Mouse (Mus musculus): ENCODE measurements around the gene Tbxas1. TPM values are rescaled to one million over a fixed set of nuclear protein-coding genes. Genes with fewer than 3 reads are reported as not detected.
A peak's percentile ranks its signal among the peaks of the same experiment; 100 is the strongest.

Gene Tbxas1
- total and polyA plus RNA-seq, 3 experiments, result not detected

DNA sequence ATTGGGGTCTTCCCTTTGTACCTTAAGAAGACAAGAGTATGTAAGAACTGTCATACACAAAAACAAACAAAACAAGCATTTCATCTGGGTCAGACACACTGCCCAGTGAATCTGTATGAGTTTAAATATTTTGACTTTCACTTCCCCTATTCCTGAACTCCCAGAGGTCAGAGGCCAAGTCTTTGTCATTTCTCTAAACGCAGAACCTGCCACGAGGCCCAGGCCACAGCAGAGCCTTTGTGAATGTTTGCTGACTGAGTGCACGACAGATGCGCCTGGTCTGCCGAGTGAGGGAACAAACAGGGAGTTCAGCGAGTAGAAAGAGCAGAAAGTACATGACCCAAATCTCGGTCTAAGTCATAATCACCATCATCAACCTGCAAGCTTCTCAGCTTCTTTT lies 4.2 kb upstream of the Tbxas1 start:
- dilution Hi-C loops (cut with MboI; ENCODE audit: extremely low pct_ligation_motif_present, extremely low pct_unique_long_range_greater_than_20kb, low sequenced_read_pairs) (no loop called here), in situ Hi-C loops (cut with MboI; ENCODE audit: low pct_ligation_motif_present, low pct_unique_long_range_greater_than_20kb, low sequenced_read_pairs) (no loop called here)
- peak; percentile 73 for DNase-seq (ENCODE audit: extremely low read depth)
- H3K4me1 ChIP-seq (ENCODE audit: control insufficient read depth in 1 of 2, insufficient read depth in 2 of 2), result peaks cover 11 to 23% of the 10 kb centered on the region in 2 experiments
- TF ChIP-seq RAD21 (IDR thresholded peaks at IDR 0.05; ENCODE audit: low read depth, low read length) (no peak), NRF1 (IDR thresholded peaks at IDR 0.05; ENCODE audit: low read depth, low read length) (no peak), GABPA (IDR thresholded peaks at IDR 0.05; ENCODE audit: insufficient replicate concordance, low read depth, low read length) (no peak), CHD2 (IDR thresholded peaks at IDR 0.05; ENCODE audit: low read length) (peak; percentile 24; the same call in 1 of the 2 replicates), MXI1 (IDR thresholded peaks at IDR 0.05; ENCODE audit: low read depth, low read length) (peak; percentile 68; the same call in 1 of the 2 replicates), SIN3A (IDR thresholded peaks at IDR 0.05; ENCODE audit: low read length) (0 out of 2 replicates have a peak, but pooled peaks have one; percentile 50), RCOR1 (conservative IDR thresholded peaks at IDR 0.05; ENCODE audit: low read depth, low read length) (0 out of 2 replicates have a peak, but pooled peaks have one; percentile 63), NELFE (IDR thresholded peaks at IDR 0.05; ENCODE audit: low read depth, low read length) (no peak), MAZ (IDR thresholded peaks at IDR 0.05; ENCODE audit: low read depth, low read length) (no peak), ZKSCAN1 (IDR thresholded peaks at IDR 0.05; ENCODE audit: borderline replicate concordance, low read depth, low read length) (no peak), KAT2A (IDR thresholded peaks at IDR 0.05; ENCODE audit: insufficient replicate concordance, low read length) (no peak), JUN (IDR thresholded peaks at IDR 0.05; ENCODE audit: insufficient read depth, low read depth, low read length) (no peak), JUND (conservative IDR thresholded peaks at IDR 0.05; ENCODE audit: low read depth, low read length) (no peak), USF1 (IDR thresholded peaks at IDR 0.05; ENCODE audit: low read depth, low read length) (no peak), CTCF (conservative IDR thresholded peaks at IDR 0.05 in 1 of 2, IDR thresholded peaks at IDR 0.05 in 1 of 2; ENCODE audit: low read depth in 2 of 2, low read length in 2 of 2) (no peak), TCF12 (IDR thresholded peaks at IDR 0.05; ENCODE audit: low read depth, low read length) (peak; percentile 37; the same call in 1 of the 2 replicates), PAX5 (IDR thresholded peaks at IDR 0.05; ENCODE audit: low read length) (no peak), BHLHE40 (IDR thresholded peaks at IDR 0.05; ENCODE audit: low read depth, low read length) (peak; percentile 73), ZC3H11A (IDR thresholded peaks at IDR 0.05; ENCODE audit: low read depth, low read length) (no peak), IRF4 (IDR thresholded peaks at IDR 0.05; ENCODE audit: low read depth, low read length) (peak; percentile 96), ZNF384 (IDR thresholded peaks at IDR 0.05; ENCODE audit: low read depth, low read length) (no peak), MYC (IDR thresholded peaks at IDR 0.05; ENCODE audit: low read depth, low read length) (peak; percentile 92), ETS1 (conservative IDR thresholded peaks at IDR 0.05; ENCODE audit: low read depth, low read length) (peak; percentile 49; the same call in 1 of the 2 replicates), USF2 (conservative IDR thresholded peaks at IDR 0.05; ENCODE audit: low read depth, low read length) (no peak), MAX (IDR thresholded peaks at IDR 0.05; ENCODE audit: low read length) (peak; percentile 86), EP300 (IDR thresholded peaks at IDR 0.05; ENCODE audit: low read length) (peak; percentile 93), SMC3 (IDR thresholded peaks at IDR 0.05; ENCODE audit: low read depth, low read length) (no peak), ZMIZ1 (IDR thresholded peaks at IDR 0.05; ENCODE audit: low read depth, low read length) (no peak), UBTF (IDR thresholded peaks at IDR 0.05; ENCODE audit: low read depth, low read length) (no peak), MAFK (IDR thresholded peaks at IDR 0.05; ENCODE audit: insufficient replicate concordance, low read length) (no peak), MEF2A (IDR thresholded peaks at IDR 0.05; ENCODE audit: borderline replicate concordance, low read depth, low read length) (0 out of 2 replicates have a peak, but pooled peaks have one; percentile 40), POLR2AphosphoS2 (IDR thresholded peaks at IDR 0.05; ENCODE audit: low read depth, low read length) (no peak)
- no peak overlapping the region for H3K9ac ChIP-seq (ENCODE audit: insufficient read depth, low read depth)
- H3K4me3 ChIP-seq (replicated peaks in 1 of 3; ENCODE audit: low read depth in 2 of 3, low read length in 2 of 3, poor library complexity in 1 of 3), result no peak overlapping the region
- H3K27ac ChIP-seq (ENCODE audit: insufficient read depth, low read depth), result no peak overlapping the region
- 0 out of 2 replicates have a peak, but pooled peaks cover 4% of the 10 kb centered on the region for H3K79me2 ChIP-seq (replicated peaks; ENCODE audit: control insufficient read depth, extremely low read depth, insufficient read depth, poor library complexity, severe bottlenecking)
- peak overlapping the region; percentile 25; the same call in 1 of the 2 replicates for H3K4me2 ChIP-seq (ENCODE audit: insufficient read depth, low read depth, poor library complexity, severe bottlenecking)
- no peaks in the 10 kb centered on the region for H3K27me3 ChIP-seq (replicated peaks)
- no peaks in the 10 kb centered on the region for H3K9me3 ChIP-seq (replicated peaks; ENCODE audit: low read length)
- H3K36me3 ChIP-seq (replicated peaks in 1 of 2; ENCODE audit: control insufficient read depth in 1 of 2, insufficient read depth in 1 of 2, low read length in 1 of 2), result no peaks in the 10 kb centered on the region

Data from CH12.LX (cell line).